Mouse (Mus musculus) embryonic facial prominence, embryonic 15.5 days (tissue): ENCODE results near the gene Zfp638. TPM values are rescaled to one million over a fixed set of nuclear protein-coding genes. Genes with fewer than 3 reads are reported as not detected.

Experiments used
- polyA plus RNA-seq: library from polyadenylated mRNA; unstranded; fragments of >200 nt; fragmentation: Nextera tagmentation; extraction: Ambion mirVana; gene quantifications from 2 replicates; pipeline ENCODE4 v1.2.1, GENCODE M21; 2015

Zfp638 gene
- polyA plus RNA-seq, 1 experiment from 2014 or later = 52.7 TPM

Other genes starting within 250 kb of the Zfp638 start
- gene Clec4f, start 210.9 kb upstream of the Zfp638 start, polyA plus RNA-seq = not detected in 2 replicates
- not detected in 2 replicates for gene Cd207, start 189.3 kb upstream of the Zfp638 start, polyA plus RNA-seq
- 0.17 and 0.49 TPM in 2 replicates for gene Vax2, start 155.8 kb upstream of the Zfp638 start, polyA plus RNA-seq
- gene Atp6v1b1, start 124.1 kb upstream of the Zfp638 start, polyA plus RNA-seq = 3.7 and 5.2 TPM in 2 replicates
- not detected in 2 replicates for gene Ankrd53, start 104.5 kb upstream of the Zfp638 start, polyA plus RNA-seq
- 88.5 and 92.0 TPM in 2 replicates for gene Tex261, start 91.3 kb upstream of the Zfp638 start, polyA plus RNA-seq
- gene Nagk, start 72.1 kb upstream of the Zfp638 start, polyA plus RNA-seq = 68.2 and 70.3 TPM in 2 replicates
- gene Paip2b, start 35.4 kb upstream of the Zfp638 start, polyA plus RNA-seq = 19.9 and 20.4 TPM in 2 replicates
- 9.6 and 11.8 TPM in 2 replicates for gene Dysf, start 141.5 kb downstream of the Zfp638 start, polyA plus RNA-seq